ENCODE assay signal across 37 mouse cellular contexts in genomic region chr6:135260435-135260834, GRCm38 (mm10). TPM values are rescaled to one million over a fixed set of nuclear protein-coding genes. Genes with fewer than 3 reads are reported as not detected.
A peak's percentile ranks its signal among the peaks of the same experiment; 100 is the strongest.
DNase-seq lines count a peak whose midpoint lies in the region; ATAC-seq and TF ChIP-seq lines count a peak whose summit lies in the region.
"Had no signal": no experiment of that assay in that cellular context is flagged by ENCODE, and none has a peak within 500 bp of the region (broad histone marks: within the 10 kb centered on the region; RNA-seq: fewer than 3 reads in every experiment).

No protein-coding gene starts in this region.

- 95% methylated on average over 6 of the region's 6 CpGs for WGBS in liver, adult 2 months
- WGBS in liver, embryonic 11.5 days, result 82% methylated on average over 6 of the region's 6 CpGs
- WGBS in stomach, postnatal 0 days, result 89% methylated on average over 6 of the region's 6 CpGs

- H3K4me2 ChIP-seq in liver, embryonic 11.5 days, result no peak overlapping the region
- H3K4me2 ChIP-seq in stomach, postnatal 0 days (replicated peaks; ENCODE audit: low read depth), result no peak overlapping the region
- H3K4me2 ChIP-seq: forebrain, embryonic 15.5 days; limb, embryonic 15.5 days; midbrain, embryonic 15.5 days; neural tube, embryonic 12.5 days had no signal

- H3K79me2 ChIP-seq in liver, adult 2 months (ENCODE audit: control insufficient read depth, insufficient read depth, low read length), result no peaks in the 10 kb centered on the region

- no peaks in the 10 kb centered on the region for H3K36me3 ChIP-seq in liver, adult 2 months (ENCODE audit: control insufficient read depth, insufficient read depth, low read length)
- no peaks in the 10 kb centered on the region for H3K36me3 ChIP-seq in liver, embryonic 11.5 days (ENCODE audit: control insufficient read depth, insufficient read depth, low read length)
- H3K36me3 ChIP-seq in testis, adult 2 months (ENCODE audit: control insufficient read depth, insufficient read depth, low read length), result no peaks in the 10 kb centered on the region
- no peaks in the 10 kb centered on the region for H3K36me3 ChIP-seq in stomach, postnatal 0 days (ENCODE audit: control insufficient read depth, insufficient read depth, low read length)
- H3K36me3 ChIP-seq: forebrain, embryonic 15.5 days; limb, embryonic 10.5 days; limb, embryonic 15.5 days; midbrain, embryonic 10.5 days; midbrain, embryonic 15.5 days; neural tube, embryonic 12.5 days had no signal

- H3K27me3 ChIP-seq in liver, adult 2 months (ENCODE audit: control insufficient read depth, insufficient read depth, low read length), result no peaks in the 10 kb centered on the region
- H3K27me3 ChIP-seq in liver, embryonic 11.5 days (replicated peaks; ENCODE audit: control insufficient read depth, insufficient read depth, low read length), result no peaks in the 10 kb centered on the region
- no peaks in the 10 kb centered on the region for H3K27me3 ChIP-seq in testis, adult 2 months (ENCODE audit: control insufficient read depth, insufficient read depth, low read length)
- no peaks in the 10 kb centered on the region for H3K27me3 ChIP-seq in stomach, postnatal 0 days (ENCODE audit: control insufficient read depth, insufficient read depth, low read length)
- H3K27me3 ChIP-seq: forebrain, embryonic 15.5 days; limb, embryonic 15.5 days; midbrain, embryonic 15.5 days; neural tube, embryonic 12.5 days had no signal

- H3K9me3 ChIP-seq in liver, embryonic 11.5 days (ENCODE audit: control insufficient read depth, low read length), result no peaks in the 10 kb centered on the region
- H3K9me3 ChIP-seq in stomach, postnatal 0 days (ENCODE audit: control insufficient read depth, low read length), result no peaks in the 10 kb centered on the region
- H3K9me3 ChIP-seq: forebrain, embryonic 15.5 days; limb, embryonic 10.5 days; midbrain, embryonic 15.5 days; neural tube, embryonic 12.5 days had no signal

- H3K4me1 ChIP-seq in liver, adult 2 months (ENCODE audit: control insufficient read depth, insufficient read depth, low read length), result no peaks in the 10 kb centered on the region
- no peaks in the 10 kb centered on the region for H3K4me1 ChIP-seq in liver, embryonic 11.5 days (replicated peaks; ENCODE audit: control insufficient read depth, insufficient read depth, low read length)
- peaks cover 4% of the 10 kb centered on the region for H3K4me1 ChIP-seq in testis, adult 2 months (ENCODE audit: control insufficient read depth, insufficient read depth, low read length)
- no peaks in the 10 kb centered on the region for H3K4me1 ChIP-seq in stomach, postnatal 0 days (replicated peaks; ENCODE audit: control insufficient read depth, insufficient read depth)
- H3K4me1 ChIP-seq: forebrain, embryonic 15.5 days; limb, embryonic 10.5 days; limb, embryonic 15.5 days; midbrain, embryonic 10.5 days; midbrain, embryonic 15.5 days; neural tube, embryonic 12.5 days had no signal

- no peak for ATAC-seq in liver, embryonic 11.5 days (replicated peaks; ENCODE audit: low FRiP score)
- no peak for ATAC-seq in stomach, postnatal 0 days (ENCODE audit: low FRiP score, low TSS enrichment)
- ATAC-seq: activated CD4-positive, CD25-positive, alpha-beta regulatory T cell, adult 4 months; CD4-positive, CD25-positive, alpha-beta regulatory T cell, adult 4 months; forebrain, embryonic 15.5 days; hindbrain, postnatal 0 days; intestine, embryonic 16.5 days; midbrain, embryonic 15.5 days had no signal

- TF ChIP-seq POLR2A in liver, adult 2 months (IDR thresholded peaks at IDR 0.05; ENCODE audit: extremely low read depth, insufficient read depth, low read length), result no peak
- no peak for TF ChIP-seq POLR2A in testis, adult 2 months (IDR thresholded peaks at IDR 0.05; ENCODE audit: control insufficient read depth, low read depth, low read length)

- 0 out of 2 replicates have a peak, but pooled peaks have one; percentile 3 for TF ChIP-seq CTCF in liver, adult 2 months (IDR thresholded peaks at IDR 0.05; ENCODE audit: low read depth, low read length)
- TF ChIP-seq CTCF in testis, adult 2 months (IDR thresholded peaks at IDR 0.05; ENCODE audit: control insufficient read depth, insufficient read depth, insufficient replicate concordance, low read depth, low read length), result peak; percentile 67; the same call in 1 of the 2 replicates
- 0 out of 2 replicates have a peak, but pooled peaks have one; percentile 6 for TF ChIP-seq CTCF in stomach, postnatal 0 days (IDR thresholded peaks at IDR 0.05; ENCODE audit: low read depth)

- no peak for TF ChIP-seq EP300 in stomach, postnatal 0 days (optimal IDR thresholded peaks at IDR 0.05)

- H3K4me3 ChIP-seq in liver, adult 2 months (ENCODE audit: insufficient read depth, low read depth, low read length), result no peak overlapping the region
- H3K4me3 ChIP-seq in liver, embryonic 11.5 days (ENCODE audit: low read depth, low read length), result no peak overlapping the region
- no peak overlapping the region for H3K4me3 ChIP-seq in testis, adult 2 months (ENCODE audit: control insufficient read depth, low read depth, low read length)
- H3K4me3 ChIP-seq in stomach, postnatal 0 days (ENCODE audit: low read depth, low read length), result no peak overlapping the region
- H3K4me3 ChIP-seq: forebrain, embryonic 15.5 days; limb, embryonic 10.5 days; limb, embryonic 15.5 days; midbrain, embryonic 10.5 days; midbrain, embryonic 15.5 days; myocyte; neural tube, embryonic 12.5 days had no signal

- DNase-seq in liver, adult 2 months (ENCODE audit: extremely low read depth, low read depth, low spot score), result no peak
- DNase-seq in liver, embryonic 11.5 days (ENCODE audit: low spot score), result no peak
- no peak for DNase-seq in testis, postnatal 14 days (ENCODE audit: low spot score)
- DNase-seq in R1 (ENCODE audit: low read depth, low spot score), result peak; percentile 86
- DNase-seq in stomach, postnatal 0 days (ENCODE audit: low spot score), result no peak
- DNase-seq in left cerebral cortex, adult 8-10 months (ENCODE audit: low spot score in 2 of 2), result no peak
- no peak for DNase-seq in layer of hippocampus, adult 9-10 months (ENCODE audit: low spot score)
- DNase-seq: adrenal gland, adult 2 months; cerebellum, adult 11 months; cerebellum, adult 9-10 months; cerebellum, postnatal 36 days; kidney, adult 9 months; kidney, postnatal 14 days; lung, adult 2 months; right cerebral cortex, postnatal 4 days had no signal

- H3K9ac ChIP-seq in liver, adult 2 months (ENCODE audit: low read depth, low read length), result no peak overlapping the region
- H3K9ac ChIP-seq in liver, embryonic 11.5 days (ENCODE audit: low read depth, low read length), result no peak overlapping the region
- no peak overlapping the region for H3K9ac ChIP-seq in stomach, postnatal 0 days (ENCODE audit: low read length)
- H3K9ac ChIP-seq: forebrain, embryonic 15.5 days; limb, embryonic 15.5 days; midbrain, embryonic 15.5 days; neural tube, embryonic 12.5 days had no signal

- no peak overlapping the region for H3K27ac ChIP-seq in liver, adult 2 months (replicated peaks; ENCODE audit: insufficient read depth, low read depth, low read length)
- H3K27ac ChIP-seq in liver, embryonic 11.5 days (ENCODE audit: low read depth, low read length), result no peak overlapping the region
- no peak overlapping the region for H3K27ac ChIP-seq in testis, adult 2 months (ENCODE audit: control insufficient read depth, insufficient read depth, low read depth, low read length)
- H3K27ac ChIP-seq in stomach, postnatal 0 days (replicated peaks), result no peak overlapping the region
- H3K27ac ChIP-seq: forebrain, embryonic 15.5 days; hindbrain, postnatal 0 days; limb, embryonic 10.5 days; limb, embryonic 15.5 days; midbrain, embryonic 10.5 days; midbrain, embryonic 15.5 days; neural tube, embryonic 12.5 days had no signal

RNA-seq across cellular contexts. Expression of gene Gsg1, which starts 6.3 kb away (rescaled TPM):
- total RNA-seq in liver, adult 2 months (2014; rRNA removed), result 0.13 TPM in 1 of 2 replicates, not detected in the other
- polyA plus RNA-seq in liver, adult 2 months (2012; rRNA removed), result 0.16 and 0.29 TPM in 2 replicates
- 0.51 and 1.1 TPM in 2 replicates for polyA plus RNA-seq in liver, embryonic 11.5 days (2014; fragmentation: Nextera tagmentation; extraction: Ambion mirVana)
- polyA plus RNA-seq in testis, adult 2 months (2012; rRNA removed), result 4,178 and 4,188 TPM in 2 replicates
- 0.50 and 0.80 TPM in 2 replicates for polyA plus RNA-seq in stomach, postnatal 0 days (2015; fragmentation: Nextera tagmentation; extraction: Ambion mirVana)
- total RNA-seq in left cerebral cortex, adult 8-10 months (2022), result not detected
- total RNA-seq: adrenal gland, adult 2 months; adrenal gland, postnatal 4 days; gastrocnemius, adult 8-10 months; layer of hippocampus, adult 18-20 months; layer of hippocampus, postnatal 25 days; left cerebral cortex, postnatal 10 days; megakaryocyte progenitor cell, adult 5-6 weeks had no signal
- polyA plus RNA-seq: activated CD4-positive, CD25-positive, alpha-beta regulatory T cell, adult 4 months; CD4-positive, CD25-positive, alpha-beta regulatory T cell, adult 4 months; midbrain, embryonic 15.5 days had no signal

RNA-seq across cellular contexts. Expression of gene Pbp2, which starts 49.8 kb away (rescaled TPM):
- not detected in 2 replicates for total RNA-seq in liver, adult 2 months (2014; rRNA removed)
- not detected in 2 replicates for polyA plus RNA-seq in liver, adult 2 months (2012; rRNA removed)
- polyA plus RNA-seq in liver, embryonic 11.5 days (2014; fragmentation: Nextera tagmentation; extraction: Ambion mirVana), result not detected in 2 replicates
- 232 and 235 TPM in 2 replicates for polyA plus RNA-seq in testis, adult 2 months (2012; rRNA removed)
- polyA plus RNA-seq in stomach, postnatal 0 days (2015; fragmentation: Nextera tagmentation; extraction: Ambion mirVana), result 3.5 and 4.5 TPM in 2 replicates
- total RNA-seq in left cerebral cortex, adult 8-10 months (2022), result under 1 TPM in 1 of 4 experiments, not detected in 3; 0.48 TPM
- total RNA-seq: adrenal gland, adult 2 months; adrenal gland, postnatal 4 days; gastrocnemius, adult 8-10 months; heart, postnatal 25 days; layer of hippocampus, adult 18-20 months; layer of hippocampus, postnatal 25 days; left cerebral cortex, postnatal 10 days; megakaryocyte progenitor cell, adult 5-6 weeks had no signal
- polyA plus RNA-seq: activated CD4-positive, CD25-positive, alpha-beta regulatory T cell, adult 4 months; adrenal gland, adult 2 months; CD4-positive, CD25-positive, alpha-beta regulatory T cell, adult 4 months; embryonic facial prominence, embryonic 11.5 days; forebrain, embryonic 15.5 days; heart, embryonic 14.5 days; hindbrain, postnatal 0 days; lung, adult 2 months; midbrain, embryonic 10.5 days; midbrain, embryonic 15.5 days; spleen, adult 2 months had no signal

Comparison
In these comparisons a context has a peak if more than half of its experiments do, and no peak if none do; other contexts are left out.
1. CTCF ChIP-seq: peak in every context shown above with its lines; median percentile 67 in testis, adult 2 months; 6 in stomach, postnatal 0 days; 3 in liver, adult 2 months.
2. RNA of gene Gsg1, which starts 6.3 kb away (polyA plus RNA-seq): 4,178 to 4,188 TPM in testis, adult 2 months; 0.51 to 1.1 TPM in liver, embryonic 11.5 days, 0.50 to 0.80 TPM in stomach, postnatal 0 days and 0.16 to 0.29 TPM in liver, adult 2 months; every median in the first group is over 1,000 times any median in the second.
3. RNA of gene Pbp2, which starts 49.8 kb away (polyA plus RNA-seq): 232 to 235 TPM in testis, adult 2 months; 3.5 to 4.5 TPM in stomach, postnatal 0 days, not detected in liver, embryonic 11.5 days and not detected in liver, adult 2 months; every median in the first group is over 10 times any median in the second.